Mouse (Mus musculus) lung, postnatal 0 days (tissue): ENCODE measurements around the gene Pcgf3.

Source experiments
- CTCF ChIP-seq: IDR thresholded peaks from 2 replicates; pipeline ENCODE4 v1.5.1; 2016; ENCODE audit warnings: antibody characterized with exemption, mild to moderate bottlenecking
- EP300 ChIP-seq: IDR thresholded peaks from 2 replicates; pipeline ENCODE4 v1.6.1; 2016; ENCODE audit warnings: antibody characterized with exemption, mild to moderate bottlenecking, control low read depth

DNA sequence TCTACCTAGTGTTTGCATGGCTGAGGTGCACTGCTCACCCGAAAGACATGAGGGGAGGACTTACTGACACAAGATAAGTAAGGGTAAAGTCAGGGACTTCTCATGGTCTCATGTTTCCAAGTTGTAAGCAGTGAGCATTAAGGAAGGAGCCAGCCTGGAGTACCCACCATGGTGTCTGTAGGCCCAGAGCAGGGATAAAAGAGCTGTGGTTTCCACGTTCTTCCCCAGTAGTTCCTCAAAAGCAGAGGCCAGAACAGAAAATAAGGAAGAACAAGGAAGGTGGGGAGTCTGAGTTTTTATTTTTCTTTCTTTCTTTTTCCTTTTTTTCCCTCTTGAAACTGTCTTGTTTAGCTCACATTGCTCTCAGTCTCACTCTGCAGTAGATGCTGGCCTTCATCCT, 46.3 kb upstream of the Pcgf3 start:
- TF ChIP-seq CTCF (no peak), EP300 (no peak)
